Mouse (Mus musculus): ENCODE measurements around the gene Smad6. TPM values are rescaled to one million over a fixed set of nuclear protein-coding genes. Genes with fewer than 3 reads are reported as not detected.
A peak's percentile ranks its signal among the peaks of the same experiment; 100 is the strongest.

The Smad6 gene
- 18.5 and 19.3 TPM in 2 replicates for polyA plus RNA-seq (2015; fragmentation: Nextera tagmentation; extraction: Ambion mirVana)

DNA sequence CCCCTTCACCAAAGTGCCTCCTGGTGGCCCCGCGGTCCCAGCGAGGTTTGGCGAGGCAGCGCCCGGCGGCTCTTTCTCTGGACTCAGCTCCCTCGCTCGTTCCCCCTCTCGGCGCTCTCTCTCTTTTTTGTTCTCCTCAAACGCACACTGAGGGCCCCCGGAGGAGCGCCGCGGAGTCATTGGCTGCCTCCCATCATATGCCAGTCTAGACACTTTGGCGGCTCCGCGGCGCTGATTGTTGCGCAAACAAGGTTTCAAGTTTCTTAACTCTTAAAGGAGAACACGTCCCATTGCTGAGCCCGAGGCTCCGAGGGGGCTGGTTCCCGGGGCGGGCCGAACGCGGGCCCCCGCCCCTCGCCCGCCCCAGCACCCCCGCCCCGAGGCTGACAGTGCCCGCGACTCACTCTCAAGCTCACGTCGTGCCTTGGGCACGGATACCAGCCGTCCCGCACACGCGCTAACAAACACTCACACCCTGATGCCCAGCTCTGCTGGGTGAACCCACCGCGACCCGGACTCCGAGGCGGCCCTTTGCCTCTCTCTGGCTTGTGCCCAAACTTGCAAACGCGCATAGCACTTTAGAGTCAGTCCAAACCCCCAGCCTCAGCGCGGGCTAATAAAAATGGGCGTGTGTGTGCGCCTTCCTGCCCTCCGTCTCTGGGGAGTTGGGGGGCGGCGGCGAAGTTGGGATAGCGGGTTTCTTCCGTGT, at the start of gene Smad6:
Gene Smad6, minus strand, starts transcription at position 207 of the 709 bp plus-strand sequence.
- Histone ChIP-seq H3K9ac (peak within 1 kb of the TSS; percentile 100), H3K9me3 (no peaks in the 10 kb centered on the region), H3K4me3 (peak within 1 kb of the TSS; percentile 93), H3K27me3 (replicated peaks) (no peaks in the 10 kb centered on the region), H3K4me1 (peaks cover 49% of the 10 kb centered on the region), H3K27ac (replicated peaks) (peak within 1 kb of the TSS; percentile 99), H3K4me2 (peak within 1 kb of the TSS; percentile 98), H3K36me3 (peaks cover 23% of the 10 kb centered on the region)
- peak; percentile 44 for ATAC-seq (ENCODE audit: extremely low read depth, insufficient number of reproducible peaks, low FRiP score, low TSS enrichment)
- under 1% methylated on average over 60 of the region's 60 CpGs for WGBS

- Histone ChIP-seq H3K4me2 (no peak overlapping the region), H3K36me3 (no peaks in the 10 kb centered on the region), H3K27me3 (replicated peaks) (no peaks in the 10 kb centered on the region), H3K9me3 (no peaks in the 10 kb centered on the region), H3K4me1 (peaks cover 72% of the 10 kb centered on the region), H3K27ac (replicated peaks) (0 out of 2 replicates have a peak overlapping the region, but pooled peaks have one; percentile 5), H3K4me3 (no peak overlapping the region), H3K9ac (no peak overlapping the region)
- ATAC-seq (ENCODE audit: extremely low read depth, insufficient number of reproducible peaks, low FRiP score, low TSS enrichment): no peak
- WGBS: 67% methylated on average over 5 of the region's 5 CpGs
Observed at GRCm38 (mm10) chr9:64070674-64071073, 48.8 kb upstream of the Smad6 start.

- 53% methylated on average over 5 of the region's 5 CpGs for WGBS
- H3K27ac ChIP-seq (replicated peaks): peak overlapping the region; percentile 76
- ATAC-seq (ENCODE audit: extremely low read depth, insufficient number of reproducible peaks, low FRiP score, low TSS enrichment): no peak
- H3K4me3 ChIP-seq: no peak overlapping the region
- H3K4me2 ChIP-seq: no peak overlapping the region
- peak overlapping the region; percentile 61; the same call in 1 of the 2 replicates for H3K9ac ChIP-seq
- H3K9me3 ChIP-seq: no peaks in the 10 kb centered on the region
- H3K36me3 ChIP-seq: no peaks in the 10 kb centered on the region
- H3K27me3 ChIP-seq (replicated peaks): no peaks in the 10 kb centered on the region
- H3K4me1 ChIP-seq: peaks cover 66% of the 10 kb centered on the region
Observed at GRCm38 (mm10) chr9:64069131-64069530, 47.3 kb upstream of the Smad6 start.

DNA sequence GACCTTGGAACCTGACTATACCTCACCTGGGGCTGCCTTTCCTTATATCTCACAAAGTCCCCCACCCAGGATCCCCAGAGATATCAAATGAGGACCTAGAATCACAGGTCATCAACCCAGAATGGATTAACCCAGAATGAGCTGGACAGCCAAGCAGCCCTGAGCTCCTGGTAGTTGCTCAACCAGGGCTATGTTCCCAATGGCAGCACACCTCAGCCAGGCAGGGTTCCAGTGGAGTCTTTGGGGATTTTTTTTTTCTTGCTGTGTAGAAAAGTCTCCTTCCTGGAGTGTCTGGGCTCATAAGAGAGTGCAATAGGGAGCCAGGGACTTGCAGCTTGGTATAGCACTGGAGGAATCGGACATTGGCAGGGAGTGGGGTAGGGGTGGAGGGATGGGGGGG, 46.7 kb upstream of the Smad6 start:
- H3K4me3 ChIP-seq: no peak overlapping the region
- no peaks in the 10 kb centered on the region for H3K27me3 ChIP-seq (replicated peaks)
- H3K4me2 ChIP-seq: no peak overlapping the region
- H3K27ac ChIP-seq (replicated peaks): peak overlapping the region; percentile 98
- H3K4me1 ChIP-seq: peaks cover 66% of the 10 kb centered on the region
- 63% methylated on average over 1 of the region's 1 CpGs for WGBS
- peak overlapping the region; percentile 73; the same call in 1 of the 2 replicates for H3K9ac ChIP-seq
- H3K36me3 ChIP-seq: no peaks in the 10 kb centered on the region
- ATAC-seq (ENCODE audit: extremely low read depth, insufficient number of reproducible peaks, low FRiP score, low TSS enrichment): no peak
- H3K9me3 ChIP-seq: no peaks in the 10 kb centered on the region

- ATAC-seq (ENCODE audit: extremely low read depth, insufficient number of reproducible peaks, low FRiP score, low TSS enrichment): no peak
- no peak overlapping the region for H3K4me2 ChIP-seq
- no peaks in the 10 kb centered on the region for H3K9me3 ChIP-seq
- no peak overlapping the region for H3K4me3 ChIP-seq
- WGBS: 70% methylated on average over 5 of the region's 5 CpGs
- peak overlapping the region; percentile 73 for H3K9ac ChIP-seq
- H3K36me3 ChIP-seq: no peaks in the 10 kb centered on the region
- no peaks in the 10 kb centered on the region for H3K27me3 ChIP-seq (replicated peaks)
- H3K27ac ChIP-seq (replicated peaks): peak overlapping the region; percentile 98
- H3K4me1 ChIP-seq: peaks cover 63% of the 10 kb centered on the region
Observed at GRCm38 (mm10) chr9:64067787-64068186, 45.9 kb upstream of the Smad6 start.

- H3K4me3 ChIP-seq: peak overlapping the region; percentile 41
- peak; percentile 74 for ATAC-seq (ENCODE audit: extremely low read depth, insufficient number of reproducible peaks, low FRiP score, low TSS enrichment)
- H3K9me3 ChIP-seq: no peaks in the 10 kb centered on the region
- peak overlapping the region; percentile 71 for H3K4me2 ChIP-seq
- H3K27ac ChIP-seq (replicated peaks): peak overlapping the region; percentile 94
- no peaks in the 10 kb centered on the region for H3K27me3 ChIP-seq (replicated peaks)
- 1% methylated on average over 30 of the region's 30 CpGs for WGBS
- H3K9ac ChIP-seq: peak overlapping the region; percentile 80
- peaks cover 63% of the 10 kb centered on the region for H3K4me1 ChIP-seq
- no peaks in the 10 kb centered on the region for H3K36me3 ChIP-seq
Observed at GRCm38 (mm10) chr9:64060033-64060539, 38.2 kb upstream of the Smad6 start.

- Histone ChIP-seq H3K9ac (no peak overlapping the region; the same call in 1 of the 2 replicates), H3K4me2 (no peak overlapping the region), H3K4me1 (peaks cover 82% of the 10 kb centered on the region)
Observed at GRCm38 (mm10) chr9:64057903-64058650, 36.2 kb upstream of the Smad6 start.

DNA sequence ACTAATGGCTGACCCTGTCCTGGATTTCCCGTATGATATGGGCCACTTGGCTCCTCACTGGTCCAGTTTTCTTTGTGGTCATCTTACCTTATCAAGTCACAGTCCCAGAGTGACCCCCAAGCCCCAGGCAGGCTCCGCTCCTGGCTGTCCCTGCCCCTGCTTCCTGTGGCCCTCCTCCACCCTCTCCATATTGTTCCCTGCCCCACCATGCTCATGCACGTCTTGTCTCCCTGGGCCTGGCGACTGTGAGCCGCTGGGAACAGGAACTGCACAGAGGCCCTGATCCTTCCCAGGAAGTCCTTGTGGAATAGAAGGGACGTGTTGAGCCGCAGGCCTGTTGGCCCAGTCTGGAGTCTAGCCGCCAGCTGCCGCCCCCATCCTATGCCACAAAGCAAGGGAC, 33.3 kb upstream of the Smad6 start:
- WGBS: 54% methylated on average over 9 of the region's 9 CpGs
- no peaks in the 10 kb centered on the region for H3K36me3 ChIP-seq
- H3K9ac ChIP-seq: peak overlapping the region; percentile 20; the same call in 1 of the 2 replicates
- H3K4me3 ChIP-seq: no peak overlapping the region
- H3K4me2 ChIP-seq: no peak overlapping the region
- peaks cover 79% of the 10 kb centered on the region for H3K4me1 ChIP-seq
- ATAC-seq (ENCODE audit: extremely low read depth, insufficient number of reproducible peaks, low FRiP score, low TSS enrichment): no peak
- peak overlapping the region; percentile 63 for H3K27ac ChIP-seq (replicated peaks)
- no peaks in the 10 kb centered on the region for H3K9me3 ChIP-seq
- no peaks in the 10 kb centered on the region for H3K27me3 ChIP-seq (replicated peaks)

More at GRCm38 (mm10) chr9:64057903-64058650, 36.2 kb upstream of the Smad6 start:
- 57% methylated on average over 7 of the region's 7 CpGs for WGBS
- Histone ChIP-seq H3K36me3 (no peaks in the 10 kb centered on the region), H3K27ac (replicated peaks) (peak overlapping the region; percentile 94), H3K9me3 (no peaks in the 10 kb centered on the region), H3K27me3 (replicated peaks) (no peaks in the 10 kb centered on the region), H3K4me3 (no peak overlapping the region)
- no peak; the same call in 1 of the 2 replicates for ATAC-seq (ENCODE audit: extremely low read depth, insufficient number of reproducible peaks, low FRiP score, low TSS enrichment)

- ATAC-seq (ENCODE audit: extremely low read depth, insufficient number of reproducible peaks, low FRiP score, low TSS enrichment): no peak
- H3K9ac ChIP-seq: no peak overlapping the region
- H3K4me3 ChIP-seq: no peak overlapping the region
- peaks cover 79% of the 10 kb centered on the region for H3K4me1 ChIP-seq
- no peak overlapping the region for H3K4me2 ChIP-seq
- H3K27ac ChIP-seq (replicated peaks): peak overlapping the region; percentile 26; the same call in 1 of the 2 replicates
- H3K36me3 ChIP-seq: no peaks in the 10 kb centered on the region
- H3K27me3 ChIP-seq (replicated peaks): no peaks in the 10 kb centered on the region
- 42% methylated on average over 4 of the region's 4 CpGs for WGBS
- no peaks in the 10 kb centered on the region for H3K9me3 ChIP-seq
Observed at GRCm38 (mm10) chr9:64053786-64054185, 31.9 kb upstream of the Smad6 start.

- WGBS: 63% methylated on average over 2 of the region's 2 CpGs
- Histone ChIP-seq H3K4me1 (peaks cover 92% of the 10 kb centered on the region), H3K27ac (replicated peaks) (peak overlapping the region; percentile 88)
Observed at GRCm38 (mm10) chr9:64051241-64051640, 29.4 kb upstream of the Smad6 start.

GRCm38 (mm10) chr9:64050513-64051065, 28.7 kb upstream of the Smad6 start:
- Histone ChIP-seq H3K36me3 (no peaks in the 10 kb centered on the region), H3K4me3 (peak overlapping the region; percentile 49)
- no peak for ATAC-seq (ENCODE audit: extremely low read depth, insufficient number of reproducible peaks, low FRiP score, low TSS enrichment)

More at GRCm38 (mm10) chr9:64051241-64051640, 29.4 kb upstream of the Smad6 start:
- no peak for ATAC-seq (ENCODE audit: extremely low read depth, insufficient number of reproducible peaks, low FRiP score, low TSS enrichment)
- Histone ChIP-seq H3K9me3 (no peaks in the 10 kb centered on the region), H3K9ac (no peak overlapping the region), H3K4me3 (no peak overlapping the region), H3K36me3 (no peaks in the 10 kb centered on the region), H3K27me3 (replicated peaks) (no peaks in the 10 kb centered on the region), H3K4me2 (peak overlapping the region; percentile 71; the same call in 1 of the 2 replicates)

More at GRCm38 (mm10) chr9:64050513-64051065, 28.7 kb upstream of the Smad6 start:
- 10% methylated on average over 8 of the region's 8 CpGs for WGBS
- Histone ChIP-seq H3K9ac (peak overlapping the region; percentile 75), H3K4me1 (peaks cover 92% of the 10 kb centered on the region), H3K4me2 (peak overlapping the region; percentile 71), H3K27me3 (replicated peaks) (no peaks in the 10 kb centered on the region), H3K27ac (replicated peaks) (peak overlapping the region; percentile 88), H3K9me3 (no peaks in the 10 kb centered on the region)

All from heart, embryonic 13.5 days (tissue).